Mouse (Mus musculus): ENCODE measurements at regions not wholly inside any gene's neighbourhood (a gene's known extent, or its start where the extent isn't known, plus 50 kb on each side); places are given as distances from the start of the nearest gene placed in this dataset.
A peak's percentile ranks its signal among the peaks of the same experiment; 100 is the strongest.

- no peak for DNase-seq
Observed at GRCm38 (mm10) chr3:133751565-133751964, 206.6 kb upstream of the Tet2 start.

GRCm38 (mm10) chr3:133753041-133753440, 208.1 kb upstream of the Tet2 start:
- peak; percentile 13 for DNase-seq

DNA sequence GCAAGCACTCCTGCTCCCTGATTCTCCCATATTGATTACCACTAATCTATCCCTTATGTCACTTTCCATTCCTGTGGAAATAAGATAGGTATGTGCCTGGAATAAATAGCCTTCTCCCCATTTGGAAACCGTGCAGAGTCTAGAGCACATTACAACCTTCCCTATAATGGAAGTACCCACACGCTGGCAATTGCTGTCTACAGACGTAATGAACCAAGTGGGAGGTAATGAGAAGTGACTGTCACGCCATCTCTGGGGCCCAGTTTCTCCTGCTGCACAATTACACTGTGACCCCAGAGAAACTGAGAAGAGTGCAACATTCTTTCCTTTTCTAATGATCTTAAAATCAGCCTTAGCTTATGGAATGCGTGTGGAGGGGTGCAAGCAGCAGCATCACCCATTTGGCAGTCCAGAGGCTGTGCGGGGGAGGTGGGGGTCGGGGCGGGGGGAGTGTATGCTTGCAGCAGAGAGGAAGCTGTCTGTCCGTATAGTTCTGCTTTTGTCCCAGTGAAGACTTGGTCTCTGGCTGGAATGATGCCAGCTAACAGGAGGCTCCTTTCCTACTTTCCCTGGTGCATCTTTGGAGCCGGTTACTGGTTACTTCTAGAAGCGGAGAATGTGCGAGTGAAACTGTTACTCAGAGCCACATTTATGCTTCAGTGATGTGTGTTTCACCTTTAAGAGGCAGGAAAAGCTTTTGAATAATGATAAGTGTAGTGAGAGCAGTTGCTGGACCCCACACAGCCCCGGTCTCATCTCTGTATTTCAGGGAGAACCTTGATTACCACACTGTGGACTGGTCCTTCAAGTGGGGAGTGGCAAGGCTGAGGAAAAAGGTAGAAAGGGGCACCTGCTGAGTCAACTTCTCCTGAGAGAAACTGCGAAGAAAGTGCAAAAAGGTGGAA, 209.3 kb upstream of the Tet2 start:
- DNase-seq: no peak

DNA sequence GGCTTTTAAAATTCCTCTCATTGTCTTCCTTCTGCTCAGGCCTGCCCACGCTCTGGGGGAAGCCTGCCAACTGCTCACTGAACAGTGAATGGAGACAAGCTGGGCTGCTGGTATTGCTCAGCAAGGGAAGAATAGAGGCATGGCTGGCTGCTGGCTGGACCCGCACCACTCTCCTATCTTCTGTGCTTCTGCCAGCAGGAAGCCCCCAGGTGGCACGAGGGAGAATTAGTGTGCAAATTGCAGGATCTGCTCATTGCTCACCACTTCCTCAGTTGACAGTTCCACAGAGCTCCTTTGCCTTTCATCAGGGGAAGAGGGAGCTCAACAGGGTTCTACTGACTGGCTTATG, 209.9 kb upstream of the Tet2 start:
- DNase-seq: peak; percentile 24

DNA sequence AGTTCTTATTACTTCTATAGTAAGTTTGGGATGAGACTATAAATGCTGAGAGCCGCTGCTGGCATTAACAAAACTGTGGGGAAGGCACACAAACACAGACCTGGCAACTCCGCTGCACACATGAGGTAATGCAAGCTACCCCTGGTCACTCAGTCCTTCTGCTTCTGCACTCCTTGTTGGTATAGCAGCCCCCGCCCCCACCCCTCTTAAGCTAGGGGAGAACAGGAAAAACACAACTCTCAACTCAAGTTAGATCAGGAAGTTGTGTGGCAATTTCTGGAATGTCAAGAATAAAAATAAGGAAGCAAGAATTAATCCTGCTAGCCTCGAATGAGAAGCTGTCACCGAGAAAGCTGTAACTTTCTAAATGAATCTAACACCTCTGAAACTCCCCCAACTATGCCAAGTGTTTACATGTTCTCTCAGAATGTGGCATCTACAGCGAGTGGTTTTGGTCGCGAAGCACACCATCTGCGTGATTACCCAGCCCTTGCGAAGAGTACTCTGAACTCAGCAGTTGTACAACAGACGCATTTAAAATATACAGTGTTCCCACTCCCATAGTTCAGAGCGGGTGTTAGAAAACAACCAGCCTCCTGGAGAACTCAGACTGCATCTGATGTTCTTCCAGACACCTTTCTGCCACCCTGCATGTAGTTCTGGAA, 212.9 kb upstream of the Tet2 start:
- DNase-seq: peak; percentile 30

DNA sequence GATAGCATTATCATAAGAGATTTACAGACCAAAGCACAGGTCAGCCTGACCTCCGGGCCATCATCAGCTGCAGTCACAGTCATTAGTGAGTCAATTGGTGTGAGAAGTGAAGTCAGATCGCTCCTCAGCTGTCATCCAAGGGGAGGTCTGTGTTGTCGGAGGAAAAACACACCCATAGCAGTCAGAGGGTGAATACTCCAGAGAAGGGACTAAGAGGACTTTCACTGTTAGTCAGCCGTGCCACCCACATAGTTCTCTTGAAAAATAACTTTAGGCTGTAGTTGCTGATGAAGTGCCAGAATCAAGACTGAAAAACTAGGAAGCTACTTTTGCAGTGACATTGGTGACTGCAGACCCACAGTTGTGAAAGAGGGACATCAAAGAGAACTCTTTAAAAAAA, 213.5 kb upstream of the Tet2 start:
- peak; percentile 7 for DNase-seq

GRCm38 (mm10) chr3:133759611-133760010, 214.7 kb upstream of the Tet2 start:
- DNase-seq: no peak

GRCm38 (mm10) chr3:133760221-133760620, 215.3 kb upstream of the Tet2 start:
- no peak for DNase-seq

- no peak for DNase-seq
Observed at GRCm38 (mm10) chr3:133763721-133764120, 218.8 kb upstream of the Tet2 start.

GRCm38 (mm10) chr3:133773490-133773889, 228.6 kb upstream of the Tet2 start:
- no peak for DNase-seq

DNA sequence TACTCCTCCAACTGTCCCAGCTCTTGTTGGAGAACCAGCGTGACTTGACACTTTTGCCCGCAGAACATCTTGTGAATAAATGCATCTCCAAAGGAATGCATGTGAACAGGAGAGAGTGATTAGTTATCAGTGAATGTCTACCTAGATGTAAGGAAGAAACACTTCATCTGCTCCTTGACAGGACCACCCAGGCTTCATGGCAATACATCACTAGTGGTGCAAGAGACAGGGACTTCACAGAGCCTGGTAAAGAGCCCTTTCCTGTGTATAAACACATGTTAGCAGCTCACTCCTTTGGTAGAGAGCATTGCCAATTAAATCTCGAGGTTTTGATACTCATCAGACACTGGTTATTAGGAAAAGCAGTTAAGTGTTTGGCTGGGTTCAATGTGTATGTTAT, 229.3 kb upstream of the Tet2 start:
- DNase-seq: no peak

- DNase-seq: peak; percentile 19
Observed at GRCm38 (mm10) chr3:133776013-133776412, 231.1 kb upstream of the Tet2 start.

DNA sequence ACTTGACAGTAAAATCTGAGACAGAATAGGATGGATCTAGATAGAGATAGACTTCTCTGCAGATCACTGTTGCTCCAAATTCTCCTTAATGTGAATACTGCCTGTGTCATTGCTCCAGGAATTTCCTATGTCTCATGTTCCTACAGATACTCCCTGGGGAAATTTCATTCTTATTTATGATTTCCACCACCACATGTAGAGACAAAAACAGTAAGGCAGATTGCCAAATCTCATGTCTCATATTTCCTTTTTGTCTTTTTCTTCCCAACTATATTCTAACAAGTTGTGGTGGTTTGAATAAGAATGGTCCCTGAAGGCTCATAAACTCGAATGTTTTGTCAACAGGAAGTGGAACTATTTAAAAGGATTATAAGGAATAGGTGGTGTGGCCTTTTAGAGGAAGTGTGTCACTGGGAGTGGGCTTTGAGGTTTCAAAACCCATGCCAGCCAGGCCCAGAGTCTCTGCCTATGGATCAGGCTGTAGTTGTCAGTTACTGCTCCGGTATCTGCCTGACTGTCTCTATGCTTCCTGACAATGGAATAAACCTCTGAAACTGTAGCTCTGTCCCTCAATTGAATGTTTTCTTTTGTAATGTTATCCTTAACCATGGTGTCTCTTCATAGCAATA, 234.3 kb upstream of the Tet2 start:
- DNase-seq: no peak

DNA sequence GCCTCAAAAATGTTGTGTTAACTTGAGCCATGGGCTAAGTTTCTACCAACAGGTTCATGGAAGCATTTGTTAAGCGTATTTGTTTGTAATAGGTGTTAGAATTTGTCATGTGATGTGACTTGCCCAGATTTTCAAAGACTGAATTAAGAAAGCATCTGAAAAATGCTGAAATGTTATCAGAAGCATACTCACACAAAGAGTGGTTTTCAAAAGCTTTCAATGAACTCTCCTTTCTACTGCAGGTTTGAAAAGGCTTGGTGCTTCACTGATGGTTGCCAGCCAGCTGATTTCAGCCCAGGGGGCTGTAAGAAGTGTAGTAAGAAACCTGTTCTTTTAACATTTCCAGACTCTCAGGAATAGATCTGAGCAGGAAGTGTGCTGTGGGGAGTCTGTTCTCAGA, 238.1 kb upstream of the Tet2 start:
- DNase-seq: no peak

- DNase-seq: no peak
Observed at GRCm38 (mm10) chr3:133791361-133791760, 246.4 kb upstream of the Tet2 start.

GRCm38 (mm10) chr3:133809007-133809552, 264.1 kb upstream of the Tet2 start:
- DNase-seq: no peak

- no peak for DNase-seq
Observed at GRCm38 (mm10) chr3:133818966-133819700, 274.2 kb upstream of the Tet2 start.

GRCm38 (mm10) chr3:133833739-133834391, 288.9 kb upstream of the Tet2 start:
- no peak for DNase-seq

DNA sequence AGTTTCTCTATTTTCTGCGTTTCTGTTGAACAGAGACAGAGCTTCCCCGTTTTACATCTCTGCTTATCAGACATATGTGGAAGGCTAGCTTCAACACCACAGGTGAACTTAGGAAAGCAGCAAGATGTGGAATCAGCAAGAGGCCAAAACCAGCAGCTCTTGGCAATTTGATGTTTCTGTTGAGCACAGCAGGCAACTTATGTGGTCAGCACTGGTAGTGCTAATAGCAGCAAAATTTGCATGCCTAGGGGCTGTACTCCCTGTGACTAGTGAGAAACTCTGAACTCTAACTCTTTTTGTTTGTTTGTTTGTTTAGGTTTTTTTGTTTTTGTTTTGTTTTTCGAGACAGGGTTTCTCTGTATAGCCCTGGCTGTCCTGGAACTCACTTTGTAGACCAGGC, 289.5 kb upstream of the Tet2 start:
- no peak for DNase-seq

DNA sequence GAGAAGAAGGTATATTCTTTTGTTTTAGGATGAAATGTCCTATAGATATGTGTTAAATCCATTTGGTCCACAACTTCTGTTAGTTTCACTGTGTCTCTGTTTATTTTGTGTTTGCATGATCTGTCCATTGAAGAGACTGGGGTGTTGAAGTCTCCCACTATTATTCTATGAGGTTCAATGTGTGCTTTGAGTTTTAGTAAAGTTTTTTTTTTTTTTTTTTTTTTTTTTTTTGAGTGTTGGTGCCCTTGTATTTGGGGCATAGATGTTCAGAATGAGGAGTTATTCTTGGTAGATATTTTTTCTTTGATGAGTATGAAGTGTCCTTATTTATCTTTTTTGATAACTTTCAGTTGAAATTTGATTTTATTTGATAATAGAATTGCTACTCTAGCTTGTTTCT, 301.4 kb upstream of the Tet2 start:
- DNase-seq: no peak

GRCm38 (mm10) chr3:133874383-133874782, 329.4 kb upstream of the Tet2 start:
- no peak for DNase-seq

DNA sequence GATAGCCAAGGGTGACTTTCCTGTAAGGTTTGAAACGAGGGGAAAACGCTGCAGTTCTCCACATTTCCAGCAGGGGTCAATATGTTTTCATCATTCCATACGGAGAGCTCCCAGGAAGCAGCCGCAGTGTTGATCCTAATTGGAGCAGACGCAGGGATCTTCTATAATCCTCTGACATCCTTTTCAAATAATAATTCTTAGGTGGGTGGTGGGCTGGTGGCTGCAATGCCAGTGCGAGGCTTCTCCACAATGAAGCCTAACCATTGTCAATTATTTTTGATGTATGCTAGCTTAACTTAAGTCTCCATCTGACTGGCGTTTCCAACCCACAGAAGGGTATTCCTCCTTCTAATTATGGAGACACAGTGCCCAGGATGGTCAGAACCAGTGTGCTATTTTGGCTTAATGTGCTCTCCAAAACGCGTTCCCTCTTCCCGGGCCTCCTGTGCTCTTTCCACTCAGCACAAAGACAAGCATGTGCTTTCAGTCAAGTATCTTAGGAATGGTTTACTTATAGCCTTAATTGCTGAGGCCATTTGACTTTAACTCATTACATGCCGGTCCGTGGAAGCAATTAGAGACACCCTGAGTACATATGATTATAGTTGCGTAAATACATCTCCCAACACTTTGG, 331.6 kb upstream of the Tet2 start:
- peak; percentile 78 for DNase-seq

All from lung, postnatal 10 days (tissue).